Mouse (Mus musculus) E14TG2a.4 (cell line): ENCODE measurements around the gene Tas2r144.

ENCODE experiments used
- CTCF ChIP-seq: conservative IDR thresholded peaks from 2 replicates; pipeline ENCODE4 v1.5.1; 2014; ENCODE audit warnings: low read length
- NANOG ChIP-seq: IDR thresholded peaks from 2 replicates; pipeline ENCODE4 v1.6.1; 2014; ENCODE audit warnings: borderline replicate concordance, low read length, mixed read lengths
- POU5F1 ChIP-seq: IDR thresholded peaks from 2 replicates; pipeline ENCODE4 v1.6.1; 2014; ENCODE audit warnings: low read length, borderline replicate concordance

GRCm38 (mm10) chr6:42261524-42262170, 46.5 kb downstream of the Tas2r144 start, which contains the start of gene Tmem139:
- TF ChIP-seq CTCF (no peak), NANOG (no peak), POU5F1 (no peak)
